Mouse (Mus musculus) embryonic facial prominence, embryonic 11.5 days (tissue): ENCODE measurements around the gene Maged2. TPM values are rescaled to one million over a fixed set of nuclear protein-coding genes. Genes with fewer than 3 reads are reported as not detected.
"Not testable (repeated sequence)": the region's sequence is repeated elsewhere in the genome, so short reads cannot be mapped to it uniquely, and the experiment has no call there.

Experiments used
- ATAC-seq: fragments of 200-750 bp; cut with Nextera tagmentation; replicated peaks from 2 replicates; pipeline ENCODE4 v1.8.0; 2017; ENCODE audit warnings: low read depth; ENCODE audit not compliant: insufficient number of reproducible peaks, low FRiP score, low TSS enrichment
- DNase-seq: peaks from one replicate; pipeline ENCODE4 v3.0.0-alpha.2; 2015; ENCODE audit warnings: low spot score
- H3K27ac ChIP-seq: fragments of 300-500 bp; sonication (generic); replicated peaks from 2 replicates; pipeline ENCODE4 v1.5.1; 2014; ENCODE audit warnings: mild to moderate bottlenecking, low read depth, low read length, control low read depth
- H3K27me3 ChIP-seq: fragments of 300-500 bp; sonication (generic); 2 replicates; pipeline ENCODE4 v1.6.1; 2014; ENCODE audit warnings: mild to moderate bottlenecking, low read length, moderate library complexity, mixed read lengths; ENCODE audit not compliant: control insufficient read depth, insufficient read depth
- H3K36me3 ChIP-seq: fragments of 300-500 bp; sonication (generic); replicated peaks from 2 replicates; pipeline ENCODE4 v1.6.1; 2014; ENCODE audit warnings: low read depth, mild to moderate bottlenecking, low read length, moderate library complexity, mixed read lengths; ENCODE audit not compliant: control insufficient read depth, insufficient read depth
- H3K4me1 ChIP-seq: fragments of 300-500 bp; sonication (generic); 2 replicates; pipeline ENCODE4 v1.6.1; 2014; ENCODE audit warnings: low read length, mixed read lengths; ENCODE audit not compliant: control insufficient read depth, insufficient read depth
- H3K4me2 ChIP-seq: fragments of 300-500 bp; sonication (generic); 2 replicates; pipeline ENCODE4 v1.6.1; 2014; ENCODE audit warnings: low read depth, mild to moderate bottlenecking, control low read depth, low read length, moderate library complexity
- H3K4me3 ChIP-seq: fragments of 300-500 bp; sonication (generic); 2 replicates; pipeline ENCODE4 v1.5.1; 2014; ENCODE audit warnings: low read depth, low read length, control low read depth
- H3K9ac ChIP-seq: fragments of 300-500 bp; sonication (generic); replicated peaks from 2 replicates; pipeline ENCODE4 v1.6.1; 2014; ENCODE audit warnings: mild to moderate bottlenecking, control low read depth, low read length
- H3K9me3 ChIP-seq: fragments of 300-500 bp; sonication (generic); replicated peaks from 2 replicates; pipeline ENCODE4 v1.6.1; 2016; ENCODE audit warnings: mild to moderate bottlenecking, low read length, inconsistent platforms, mixed read lengths; ENCODE audit not compliant: control insufficient read depth
- WGBS: fragments of 180-500 bp; shearing (Covaris S2); extraction: QIAGEN DNeasy Blood & Tissue Kit; methylation state at CpG from one replicate; pipeline ENCODE4 v1.1.7; 2014; 5-methylcytosine and 5-hydroxymethylcytosine counted together
- polyA plus RNA-seq: library from polyadenylated mRNA; unstranded; fragments of >200 nt; fragmentation: Nextera tagmentation; extraction: Ambion mirVana; gene quantifications from 2 replicates; pipeline ENCODE4 v1.2.1, GENCODE M21; 2014

Maged2 gene
- 537 and 556 TPM in 2 replicates for polyA plus RNA-seq

DNA sequence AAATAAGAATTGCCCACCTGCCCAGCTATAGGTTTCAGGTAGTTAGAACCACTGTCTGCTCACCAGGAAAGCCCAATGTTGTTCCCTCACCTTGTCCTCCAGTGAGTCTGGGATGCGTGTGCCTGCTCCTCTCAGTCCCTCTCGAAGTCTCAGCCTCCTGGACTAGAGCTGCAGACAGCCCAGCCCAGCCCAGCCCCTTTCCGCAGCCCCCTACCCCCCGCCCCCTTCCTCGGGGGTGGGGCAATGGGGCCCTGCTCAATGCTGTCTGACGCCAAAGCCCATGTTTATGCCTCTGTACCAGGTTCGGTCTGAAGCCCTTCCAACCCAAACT, at the start of gene Maged2:
Gene Maged2 (minus strand): TSS at position 207 of the 331 bp plus-strand sequence.
- no peaks in the 10 kb centered on the region for H3K9me3 ChIP-seq
- H3K27me3 ChIP-seq: no peaks in the 10 kb centered on the region
- ATAC-seq: peak; percentile 46
- H3K4me1 ChIP-seq: no peaks in the 10 kb centered on the region
- DNase-seq: peak; percentile 53
- peak within 1 kb of the TSS; percentile 40 for H3K4me2 ChIP-seq
- H3K4me3 ChIP-seq: peak within 1 kb of the TSS; percentile 43
- H3K27ac ChIP-seq: peak within 1 kb of the TSS; percentile 52; the same call in 1 of the 2 replicates
- H3K36me3 ChIP-seq: no peaks in the 10 kb centered on the region
- 16% methylated on average over 7 of the region's 7 CpGs for WGBS
- H3K9ac ChIP-seq: peak within 1 kb of the TSS; percentile 53

DNA sequence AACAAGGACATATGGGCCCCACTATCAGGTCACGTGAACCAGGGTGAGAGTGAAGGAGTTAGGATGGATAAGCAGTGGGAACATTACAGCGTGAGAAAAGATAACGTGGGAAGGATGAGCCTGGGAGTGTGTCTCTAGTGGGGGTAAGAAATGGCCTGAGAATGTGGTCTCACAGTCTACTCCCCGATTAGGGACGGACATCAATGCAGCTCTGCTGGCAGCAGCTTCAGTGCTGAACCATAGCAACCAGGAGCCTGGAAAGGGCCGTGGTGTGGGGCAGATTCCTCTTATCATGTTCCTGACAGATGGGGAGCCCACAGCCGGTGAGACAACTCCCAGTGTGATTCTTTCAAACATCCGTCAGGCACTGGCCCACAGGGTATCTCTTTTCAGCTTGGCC, 34.1 kb upstream of the Maged2 start:
- Histone ChIP-seq H3K4me3 (no peak overlapping the region), H3K27ac (no peak overlapping the region), H3K9ac (no peak overlapping the region), H3K4me1 (no peaks in the 10 kb centered on the region), H3K4me2 (no peak overlapping the region), H3K9me3 (no peaks in the 10 kb centered on the region), H3K27me3 (no peaks in the 10 kb centered on the region), H3K36me3 (no peaks in the 10 kb centered on the region)
- no peak for DNase-seq
- WGBS: 69% methylated on average over 8 of the region's 8 CpGs
- ATAC-seq: no peak

DNA sequence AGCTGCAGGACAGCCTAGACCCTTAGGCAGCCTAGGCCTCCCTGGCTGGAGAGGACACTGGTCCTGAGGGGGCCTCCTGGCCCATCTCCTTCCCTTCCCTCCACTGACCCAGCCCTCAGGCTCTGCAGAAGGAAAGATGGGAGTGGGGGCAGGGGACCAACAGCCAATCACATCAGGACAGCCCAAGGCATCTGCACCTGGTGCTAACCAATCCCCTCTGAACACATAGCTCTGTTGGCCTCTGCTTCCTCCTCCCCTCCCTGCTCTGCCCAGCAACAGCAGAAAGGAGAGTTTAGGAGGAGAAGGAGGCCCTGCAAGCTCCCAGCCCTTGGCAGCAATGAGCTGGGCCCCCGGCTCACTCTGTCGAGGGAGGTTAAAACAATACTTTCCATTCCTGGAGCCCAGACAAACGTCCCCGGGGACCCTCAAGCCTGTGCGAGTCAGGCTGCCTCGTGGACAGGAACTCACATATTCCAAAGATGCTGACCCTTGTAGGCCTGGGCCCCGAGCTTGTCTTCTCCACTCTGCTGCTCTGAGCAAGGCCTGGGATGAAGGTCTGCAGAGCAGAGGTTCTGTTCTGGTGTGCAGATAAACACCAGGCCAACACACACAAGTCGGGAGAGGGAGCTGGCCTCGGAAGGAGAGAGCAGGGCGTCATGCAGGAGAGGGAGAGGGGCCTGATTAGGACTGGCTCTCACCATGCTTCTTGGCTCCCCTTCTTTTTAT, 31.5 kb upstream of the Maged2 start:
- H3K4me2 ChIP-seq, H3K4me1 ChIP-seq, DNase-seq, H3K9ac ChIP-seq, H3K36me3 ChIP-seq, H3K27ac ChIP-seq, H3K4me3 ChIP-seq, H3K9me3 ChIP-seq, H3K27me3 ChIP-seq: not testable (repeated sequence)
- 25% methylated on average over 1 of the region's 10 CpGs for WGBS
- ATAC-seq: peak; percentile 93

DNA sequence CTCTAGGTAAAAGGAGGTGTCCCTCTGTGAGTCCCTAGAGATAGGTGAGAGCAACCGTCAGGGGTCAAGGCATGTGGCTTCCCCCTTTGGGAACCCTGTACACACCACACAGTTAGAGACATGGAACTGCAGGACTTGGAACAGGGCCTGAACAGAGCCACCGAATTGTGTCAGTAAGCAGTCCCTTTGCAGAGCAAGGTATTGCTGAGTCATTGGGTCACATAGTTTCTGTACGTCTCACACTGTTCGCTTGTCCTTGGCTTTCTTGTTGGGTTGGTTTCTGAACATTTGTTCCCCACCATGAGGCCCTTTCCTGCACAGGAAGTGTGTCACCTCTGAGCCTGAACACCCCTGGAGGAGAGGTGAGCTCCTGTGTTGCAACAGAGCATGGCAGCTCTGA, 29.1 kb upstream of the Maged2 start:
- WGBS: 100% methylated on average over 1 of the region's 4 CpGs
- not testable (repeated sequence) for H3K36me3 ChIP-seq, H3K4me2 ChIP-seq, ATAC-seq, H3K4me3 ChIP-seq, DNase-seq, H3K9ac ChIP-seq, H3K9me3 ChIP-seq, H3K27ac ChIP-seq, H3K27me3 ChIP-seq, H3K4me1 ChIP-seq

DNA sequence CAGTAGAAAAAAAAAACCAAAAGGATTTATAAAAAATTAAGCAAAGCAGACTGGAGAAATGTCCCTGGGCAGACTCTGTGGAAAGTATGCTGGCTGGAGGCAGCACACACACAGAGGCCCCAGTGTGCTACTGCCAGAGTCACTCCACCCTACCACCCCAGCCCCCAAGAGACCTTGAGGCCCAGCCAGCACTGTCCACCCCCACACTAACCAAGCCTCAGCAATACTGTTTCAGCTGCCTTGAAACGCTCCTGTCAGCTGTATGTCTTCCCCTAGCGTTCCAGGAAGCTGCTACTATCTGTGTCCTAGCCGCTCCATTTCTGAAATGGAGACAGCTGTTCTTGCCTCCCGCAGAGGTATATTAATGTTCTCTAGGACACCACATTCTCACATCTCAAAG, 16.2 kb upstream of the Maged2 start:
- 88% methylated on average over 4 of the region's 4 CpGs for WGBS
- H3K4me2 ChIP-seq: no peak overlapping the region
- ATAC-seq: no peak
- no peaks in the 10 kb centered on the region for H3K36me3 ChIP-seq
- DNase-seq: no peak
- no peak overlapping the region for H3K4me3 ChIP-seq
- no peak overlapping the region for H3K27ac ChIP-seq
- H3K4me1 ChIP-seq: no peaks in the 10 kb centered on the region
- no peak overlapping the region for H3K9ac ChIP-seq
- H3K9me3 ChIP-seq: no peaks in the 10 kb centered on the region
- no peaks in the 10 kb centered on the region for H3K27me3 ChIP-seq

DNA sequence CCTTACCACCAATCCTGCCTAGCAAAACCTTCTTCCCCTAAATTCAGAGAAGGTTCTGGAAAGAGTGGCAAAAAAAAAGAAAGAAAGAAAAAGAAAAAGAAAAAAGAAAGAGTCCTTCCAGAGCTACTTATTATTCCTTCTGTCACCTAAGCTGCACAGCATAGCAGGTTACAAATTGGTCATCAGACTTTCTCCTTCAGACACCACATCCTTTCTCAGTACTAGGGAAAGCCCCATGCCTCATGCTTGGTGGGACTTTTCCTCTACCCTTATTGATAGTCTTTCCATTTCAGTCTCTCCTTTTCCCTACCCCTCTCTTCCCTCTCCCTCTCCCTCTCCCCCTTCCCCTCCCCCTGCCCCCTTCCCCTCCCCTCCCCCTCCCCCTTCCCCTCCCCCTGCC, 3.1 kb upstream of the Maged2 start:
- Histone ChIP-seq H3K9me3 (no peaks in the 10 kb centered on the region), H3K27me3 (no peaks in the 10 kb centered on the region), H3K27ac (no peak overlapping the region), H3K4me3 (no peak overlapping the region), H3K36me3 (no peaks in the 10 kb centered on the region), H3K4me2 (no peak overlapping the region), H3K4me1 (no peaks in the 10 kb centered on the region), H3K9ac (no peak overlapping the region)
- ATAC-seq (no peak), DNase-seq (no peak)

DNA sequence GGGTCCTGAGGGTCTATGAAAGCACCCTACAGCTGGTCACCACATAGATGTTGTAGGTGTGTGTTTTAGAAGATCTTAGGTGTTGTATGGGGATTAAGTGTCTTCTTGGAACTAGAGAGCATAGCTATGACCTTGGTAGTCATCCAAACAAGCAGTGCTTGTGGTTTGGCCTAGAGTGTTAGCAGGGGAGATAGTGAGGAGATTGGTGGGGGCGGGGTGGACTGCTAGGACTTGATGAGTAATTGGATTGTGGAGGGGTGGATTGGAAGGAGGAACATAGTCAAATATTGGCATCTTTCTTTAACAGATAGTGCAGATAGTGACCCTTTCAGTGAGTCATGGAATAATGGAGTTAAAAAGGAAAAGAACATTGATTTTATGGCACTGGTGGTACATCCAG, 1.5 kb upstream of the Maged2 start:
- DNase-seq (no peak), ATAC-seq (no peak)
- Histone ChIP-seq H3K4me2 (no peak overlapping the region), H3K36me3 (no peaks in the 10 kb centered on the region), H3K27ac (no peak overlapping the region), H3K4me1 (no peaks in the 10 kb centered on the region), H3K9ac (no peak overlapping the region), H3K9me3 (no peaks in the 10 kb centered on the region), H3K4me3 (no peak overlapping the region), H3K27me3 (no peaks in the 10 kb centered on the region)
- WGBS: 90% methylated on average over 1 of the region's 1 CpGs

DNA sequence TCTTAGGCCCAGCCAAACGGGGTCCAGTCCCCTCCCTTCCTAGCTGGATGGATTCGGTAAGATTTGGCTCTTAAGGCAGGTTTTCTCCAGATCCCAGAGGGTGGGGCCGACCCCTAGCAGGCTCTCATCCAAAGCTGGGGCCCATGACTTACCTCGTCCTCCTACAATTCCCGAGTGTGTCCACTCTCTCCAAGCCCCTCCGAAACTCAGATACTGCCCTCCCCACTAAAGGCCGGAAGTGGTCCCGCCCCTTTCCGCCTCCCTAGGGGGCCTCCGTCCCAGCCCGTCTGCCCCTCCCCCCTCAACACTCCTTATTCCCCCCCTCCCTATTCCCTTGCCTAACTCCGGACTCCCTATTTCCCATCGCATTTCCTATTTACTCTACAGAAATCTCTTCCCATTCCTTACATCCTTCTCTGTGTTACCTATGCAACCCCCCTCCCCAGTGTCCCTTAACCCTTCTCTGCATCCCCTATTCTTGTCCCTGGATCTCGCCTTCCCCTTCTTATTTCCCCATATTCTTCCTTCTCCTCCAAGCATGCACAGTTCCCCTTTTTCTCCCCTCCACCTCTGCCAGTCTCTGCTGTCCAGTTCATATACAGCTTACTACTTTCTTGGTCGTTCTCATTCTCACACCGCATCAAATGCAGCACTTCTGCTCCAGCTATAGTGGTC, 544 bp downstream of the Maged2 start:
- Histone ChIP-seq H3K9me3 (no peaks in the 10 kb centered on the region), H3K9ac (peak overlapping the region; percentile 53), H3K4me3 (peak overlapping the region; percentile 43), H3K36me3 (no peaks in the 10 kb centered on the region), H3K4me2 (peak overlapping the region; percentile 40), H3K4me1 (no peaks in the 10 kb centered on the region), H3K27ac (peak overlapping the region; percentile 52; the same call in 1 of the 2 replicates), H3K27me3 (no peaks in the 10 kb centered on the region)
- ATAC-seq: peak; percentile 74
- DNase-seq: peak; percentile 63
- 14% methylated on average over 16 of the region's 16 CpGs for WGBS
